Mouse (Mus musculus) liver, adult 2 months (tissue): Measurements from ENCODE around the gene Usp3.

Source experiments
- CTCF ChIP-seq: fragments of 200-500 bp; IDR thresholded peaks from 2 replicates; pipeline ENCODE4 v1.5.1; 2011; ENCODE audit warnings: low read depth, low read length, control low read depth
- POLR2A ChIP-seq: fragments of 200-500 bp; IDR thresholded peaks from 2 replicates; pipeline ENCODE4 v1.6.1; 2011; ENCODE audit warnings: low read length, control low read depth; ENCODE audit not compliant: insufficient read depth; ENCODE audit errors: extremely low read depth

DNA sequence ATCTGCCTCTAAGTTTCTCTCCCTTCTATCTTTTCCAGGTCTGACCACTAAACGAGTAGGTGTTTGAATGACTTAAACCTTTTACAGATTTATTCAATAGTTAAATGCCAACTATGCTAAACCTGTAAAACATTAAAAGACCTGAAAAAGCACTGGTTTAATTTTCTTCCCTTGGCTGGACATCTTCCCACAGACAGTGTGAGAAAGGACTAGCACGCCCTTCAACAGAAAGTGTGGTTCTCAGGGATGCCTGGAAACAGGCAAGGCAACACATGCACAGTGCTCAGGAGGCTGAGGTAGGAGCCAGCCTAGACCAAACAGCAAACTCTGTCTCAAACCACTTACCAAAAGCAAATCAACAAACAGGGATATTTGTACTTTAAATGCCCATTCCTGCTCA is 31.4 kb downstream of the Usp3 start:
- TF ChIP-seq CTCF = no peak
- no peak for TF ChIP-seq POLR2A
